Mouse (Mus musculus) central nervous system, embryonic 11.5 days (tissue): ENCODE data around the gene Lrp4. TPM values are rescaled to one million over a fixed set of nuclear protein-coding genes. Genes with fewer than 3 reads are reported as not detected.

Source experiments
- polyA plus RNA-seq: library from polyadenylated mRNA; depleted of rRNA; stranded (reverse); fragments of >200 nt; gene quantifications from 2 replicates; pipeline ENCODE4 v1.2.3, GENCODE M21; 2012; rRNA removed

Gene Lrp4
- 11.1 and 12.3 TPM in 2 replicates for polyA plus RNA-seq

DNA sequence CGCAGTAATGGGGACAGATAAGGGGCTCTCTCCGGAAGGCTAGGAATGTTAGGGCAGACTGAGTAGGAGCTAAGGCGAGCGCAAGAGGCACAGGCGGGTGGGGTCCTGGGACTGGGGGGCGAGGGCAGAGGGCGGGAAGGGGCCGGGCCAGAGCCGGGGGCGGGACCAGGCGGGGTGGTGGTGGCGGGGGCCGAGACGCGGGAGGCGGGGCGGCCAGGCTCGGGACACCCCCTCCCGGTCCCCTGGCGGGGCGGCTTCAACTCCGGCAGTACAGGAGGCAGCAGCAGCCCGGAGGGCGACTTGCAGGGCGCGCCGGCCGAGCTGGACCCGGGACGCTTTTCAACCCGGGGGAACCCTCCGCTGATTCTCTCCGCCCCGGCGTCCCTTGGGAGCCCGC is at the start of gene Lrp4:
Lrp4 (plus strand) TSS at position 253 of the 397 bp plus-strand sequence.

DNA sequence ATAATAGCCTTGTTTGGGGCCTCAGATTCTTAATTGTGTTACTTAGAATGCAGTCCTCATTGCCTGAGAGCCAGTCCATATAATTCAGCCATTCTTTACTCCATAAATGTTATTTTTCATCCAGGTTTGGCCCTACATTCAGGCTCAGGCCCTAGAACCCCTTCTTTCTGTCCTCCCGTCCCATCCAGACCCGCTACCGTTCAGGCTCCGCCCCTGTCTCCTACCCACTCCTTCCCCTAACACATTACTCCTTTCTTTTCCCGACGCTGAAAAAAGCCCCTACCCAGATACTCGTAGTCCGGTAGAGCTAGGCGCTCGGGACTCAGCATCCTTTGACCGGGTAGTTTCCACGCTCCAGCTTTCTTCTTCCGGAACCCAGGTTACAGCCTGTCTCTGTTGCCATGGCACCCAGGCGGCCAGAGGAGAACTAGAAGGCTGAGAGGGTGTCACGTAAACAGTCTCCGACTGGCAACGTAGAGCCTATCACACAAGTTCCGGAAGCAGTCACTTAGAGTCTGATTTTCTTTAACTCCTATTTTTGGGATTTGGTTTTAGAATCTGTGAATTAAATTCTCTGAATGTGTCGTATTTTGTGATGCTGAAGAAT is 12.9 kb upstream of the Lrp4 start, which contains the start of gene 1110051M20Rik:
1110051M20Rik (minus strand) TSS at position 419 of the 607 bp plus-strand sequence.

DNA sequence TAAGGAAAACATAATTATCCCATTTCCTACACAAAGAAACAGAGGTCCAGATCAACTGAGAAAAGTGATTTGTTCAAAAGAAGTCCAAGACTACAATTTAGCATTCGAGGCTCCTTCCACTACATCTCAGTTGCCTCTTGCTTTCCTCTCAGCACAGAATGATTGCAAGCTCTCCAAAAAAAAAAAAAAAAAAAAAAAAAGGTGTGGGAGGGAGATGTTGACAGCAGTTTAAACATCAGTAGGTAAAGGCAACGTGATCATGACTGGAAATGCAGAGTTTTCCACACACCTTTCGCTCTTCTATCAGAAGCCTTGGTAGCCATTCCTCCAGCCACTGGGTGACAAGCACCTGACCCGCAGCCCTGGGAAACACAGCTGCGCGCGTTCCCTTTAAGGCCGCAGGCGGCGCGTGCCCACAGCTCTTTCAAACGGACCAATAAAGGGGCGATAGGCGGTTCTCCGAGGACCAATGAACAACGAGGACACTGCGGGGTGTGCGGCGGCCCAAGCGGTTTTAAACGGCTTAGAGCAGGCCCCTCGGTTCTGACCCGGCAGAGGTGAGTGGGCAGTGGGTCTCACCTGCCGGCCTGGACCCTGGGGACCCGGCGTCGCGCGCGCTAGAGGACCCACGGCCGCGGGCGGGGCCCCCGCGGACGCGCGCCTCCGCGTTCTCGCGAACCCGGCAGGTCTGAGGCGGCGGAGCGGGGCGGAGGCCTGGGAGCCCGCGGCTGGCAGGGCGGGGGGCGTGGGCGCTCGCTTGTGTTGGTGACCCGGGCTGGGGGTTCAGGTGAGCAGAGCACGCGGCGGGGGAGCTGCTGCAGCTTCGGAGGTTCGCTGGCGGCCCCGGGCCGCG is 69.2 kb downstream of the Lrp4 start, which contains the start of gene Ckap5:
Ckap5 (plus strand) TSS at position 469 of the 853 bp plus-strand sequence.

Other genes with a start within 250 kb of the Lrp4 start
- gene Ddb2, start 220.5 kb upstream of the Lrp4 start, polyA plus RNA-seq: 14.6 and 23.9 TPM in 2 replicates
- gene Pacsin3, start 201.6 kb upstream of the Lrp4 start, polyA plus RNA-seq: 33.8 and 60.3 TPM in 2 replicates
- gene Arfgap2, start 192.5 kb upstream of the Lrp4 start, polyA plus RNA-seq: 52.3 and 71.9 TPM in 2 replicates
- 47.6 and 49.3 TPM in 2 replicates for gene 1110051M20Rik, start 12.8 kb upstream of the Lrp4 start, polyA plus RNA-seq
- 117 and 120 TPM in 2 replicates for gene Ckap5, start 69.3 kb downstream of the Lrp4 start, polyA plus RNA-seq
- gene F2, start 178.9 kb downstream of the Lrp4 start, polyA plus RNA-seq: 3.8 and 9.1 TPM in 2 replicates
- gene Zfp408, start 192.3 kb downstream of the Lrp4 start, polyA plus RNA-seq: 28.2 and 30.3 TPM in 2 replicates
- 53.6 and 62.0 TPM in 2 replicates for gene Arhgap1, start 192.3 kb downstream of the Lrp4 start, polyA plus RNA-seq